Mouse (Mus musculus) heart, embryonic 10.5 days (tissue): ENCODE results near the gene Cyp2d11. TPM values are rescaled to one million over a fixed set of nuclear protein-coding genes. Genes with fewer than 3 reads are reported as not detected.

ENCODE experiments used
- DNase-seq: peaks from one replicate; pipeline ENCODE4 v3.0.0-alpha.2; 2017; ENCODE audit warnings: low spot score
- H3K27ac ChIP-seq: fragments of 300-500 bp; sonication (generic); 2 replicates; pipeline ENCODE4 v1.5.1; 2016; ENCODE audit warnings: mild to moderate bottlenecking
- H3K27me3 ChIP-seq: fragments of 300-500 bp; sonication (generic); 2 replicates; pipeline ENCODE4 v1.6.1; 2016; ENCODE audit warnings: mild to moderate bottlenecking; ENCODE audit not compliant: poor library complexity, insufficient read depth, severe bottlenecking
- H3K36me3 ChIP-seq: fragments of 300-500 bp; sonication (generic); 2 replicates; pipeline ENCODE4 v1.6.1; 2016; ENCODE audit warnings: mild to moderate bottlenecking, moderate library complexity
- H3K4me1 ChIP-seq: fragments of 300-500 bp; sonication (generic); 2 replicates; pipeline ENCODE4 v1.6.1; 2016; ENCODE audit warnings: mild to moderate bottlenecking
- H3K4me3 ChIP-seq: fragments of 300-500 bp; sonication (generic); 2 replicates; pipeline ENCODE4 v1.5.1; 2016; ENCODE audit warnings: mild to moderate bottlenecking, moderate library complexity
- H3K9me3 ChIP-seq: fragments of 300-500 bp; sonication (generic); 2 replicates; pipeline ENCODE4 v1.6.1; 2016; ENCODE audit warnings: mild to moderate bottlenecking, moderate library complexity
- WGBS: fragments of 180-500 bp; shearing (Covaris S2); methylation state at CpG from one replicate; pipeline ENCODE4 v1.1.7; 2016; 5-methylcytosine and 5-hydroxymethylcytosine counted together
- polyA plus RNA-seq: library from polyadenylated mRNA; unstranded; fragments of >200 nt; fragmentation: Nextera tagmentation; extraction: Ambion mirVana; gene quantifications from 2 replicates; pipeline ENCODE4 v1.2.1, GENCODE M21; 2016

Gene Cyp2d11
- polyA plus RNA-seq, 1 experiment from 2014 or later = not detected

GRCm38 (mm10) chr15:82354126-82354945 is 39.5 kb downstream of the Cyp2d11 start, which contains the start of gene Ndufa6:
Ndufa6 (minus strand) TSS chr15:82354322.
- Histone ChIP-seq H3K36me3 (peaks cover 20% of the 10 kb centered on the region), H3K27ac (peak within 1 kb of the TSS; percentile 99), H3K27me3 (no peaks in the 10 kb centered on the region), H3K9me3 (no peaks in the 10 kb centered on the region), H3K4me1 (peaks cover 33% of the 10 kb centered on the region), H3K4me3 (peak within 1 kb of the TSS; percentile 94)
- 2% methylated on average over 57 of the region's 57 CpGs for WGBS
- DNase-seq = peak; percentile 100

- no peaks in the 10 kb centered on the region for H3K27me3 ChIP-seq
- H3K9me3 ChIP-seq = no peaks in the 10 kb centered on the region
- peaks cover 28% of the 10 kb centered on the region for H3K4me1 ChIP-seq
- DNase-seq = no peak
- under 1% methylated on average over 23 of the region's 23 CpGs for WGBS
- peak overlapping the region; percentile 99 for H3K27ac ChIP-seq
- H3K36me3 ChIP-seq = peaks cover 26% of the 10 kb centered on the region
- H3K4me3 ChIP-seq = peak overlapping the region; percentile 94
These were observed 40.1 kb downstream of the Cyp2d11 start for GRCm38 (mm10) chr15:82353745-82354113.

DNA sequence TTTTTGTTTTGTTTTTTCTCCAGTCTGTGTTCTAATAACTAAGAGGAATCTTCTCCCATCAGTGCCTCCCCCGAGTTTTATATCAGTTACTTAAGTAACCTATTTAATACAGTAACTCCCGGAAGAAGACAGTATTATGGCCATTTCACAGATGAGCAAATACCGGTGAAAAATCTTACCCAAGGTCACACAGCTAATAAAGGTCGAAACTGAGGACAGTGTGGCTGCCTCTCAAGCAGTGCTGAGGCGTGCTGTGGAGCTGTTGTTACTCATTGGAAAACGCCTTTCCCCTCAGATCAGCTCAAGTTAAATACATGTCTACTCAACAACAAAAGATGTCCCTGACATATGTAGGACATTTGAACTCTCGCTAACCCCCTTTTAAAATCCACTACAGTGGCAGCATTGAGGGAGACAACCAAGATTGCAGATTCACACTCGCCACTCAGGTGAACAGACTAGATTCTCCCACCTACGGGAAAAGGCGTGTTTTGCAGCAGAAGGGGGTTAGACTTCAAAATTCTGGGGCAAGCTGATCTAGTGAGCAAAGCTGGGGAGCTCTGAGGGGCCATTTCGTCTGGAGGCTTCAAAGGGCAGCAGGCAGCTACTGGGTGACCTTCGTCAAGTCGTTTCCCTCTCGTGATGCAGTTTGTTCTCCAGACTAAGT is 40.6 kb downstream of the Cyp2d11 start:
- Histone ChIP-seq H3K9me3 (no peaks in the 10 kb centered on the region), H3K27me3 (no peaks in the 10 kb centered on the region), H3K4me3 (peak overlapping the region; percentile 94), H3K4me1 (peaks cover 25% of the 10 kb centered on the region), H3K27ac (peak overlapping the region; percentile 99), H3K36me3 (peaks cover 31% of the 10 kb centered on the region)
- DNase-seq = no peak
- WGBS = 29% methylated on average over 14 of the region's 14 CpGs

- H3K4me3 ChIP-seq = no peak overlapping the region
- no peak overlapping the region for H3K27ac ChIP-seq
These were observed 42.3 kb downstream of the Cyp2d11 start for GRCm38 (mm10) chr15:82351480-82351879.

DNA sequence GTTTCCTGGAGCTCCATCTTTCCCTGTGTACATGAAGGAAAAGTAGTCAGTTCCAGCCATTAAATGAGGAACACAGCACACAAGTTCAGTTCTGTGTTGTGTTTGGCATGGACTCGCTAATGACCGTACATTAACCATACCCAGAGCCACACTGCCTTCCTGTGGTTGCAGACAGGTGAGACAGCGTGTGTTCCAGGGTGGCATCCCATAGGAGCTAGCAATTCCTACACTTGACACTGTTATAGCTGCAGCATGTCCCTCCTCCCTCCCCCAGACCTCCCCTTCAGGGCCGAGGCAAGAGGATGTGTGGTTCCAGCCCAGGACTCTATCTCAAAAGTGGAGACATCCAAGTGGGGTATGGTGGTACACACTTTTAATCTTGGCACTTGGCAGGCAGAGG is 43.5 kb downstream of the Cyp2d11 start:
- Histone ChIP-seq H3K36me3 (peaks cover 37% of the 10 kb centered on the region), H3K27ac (no peak overlapping the region), H3K4me3 (no peak overlapping the region), H3K4me1 (peaks cover 40% of the 10 kb centered on the region), H3K9me3 (no peaks in the 10 kb centered on the region), H3K27me3 (no peaks in the 10 kb centered on the region)
- DNase-seq = no peak
- WGBS = 89% methylated on average over 4 of the region's 4 CpGs

More at GRCm38 (mm10) chr15:82351480-82351879, 42.3 kb downstream of the Cyp2d11 start:
- no peak for DNase-seq
- WGBS = 66% methylated on average over 3 of the region's 3 CpGs
- Histone ChIP-seq H3K4me1 (peaks cover 40% of the 10 kb centered on the region), H3K36me3 (peaks cover 37% of the 10 kb centered on the region), H3K27me3 (no peaks in the 10 kb centered on the region), H3K9me3 (no peaks in the 10 kb centered on the region)

DNA sequence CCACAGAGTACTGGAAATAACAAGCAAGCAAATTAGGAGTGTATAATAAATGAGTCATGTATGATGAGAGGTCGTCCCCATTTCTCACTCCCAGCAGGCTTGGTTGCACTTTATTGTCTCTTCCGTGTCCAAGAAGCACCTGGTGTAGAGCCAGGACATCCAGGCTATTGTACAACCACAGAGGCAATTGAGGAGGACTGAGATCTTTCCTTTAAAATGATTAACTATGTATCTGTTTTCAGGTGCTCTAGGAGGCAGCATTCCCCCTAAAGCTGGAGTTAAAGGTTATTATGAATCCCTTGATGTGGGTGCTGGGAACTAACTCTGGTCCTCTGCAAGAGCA is 44.9 kb downstream of the Cyp2d11 start:
- no peaks in the 10 kb centered on the region for H3K27me3 ChIP-seq
- H3K4me3 ChIP-seq = no peak overlapping the region
- no peak for DNase-seq
- WGBS = 92% methylated on average over 2 of the region's 2 CpGs
- no peaks in the 10 kb centered on the region for H3K9me3 ChIP-seq
- H3K36me3 ChIP-seq = peaks cover 37% of the 10 kb centered on the region
- H3K27ac ChIP-seq = no peak overlapping the region
- H3K4me1 ChIP-seq = peaks cover 36% of the 10 kb centered on the region

- no peak for DNase-seq
- Histone ChIP-seq H3K36me3 (peaks cover 40% of the 10 kb centered on the region), H3K4me3 (no peak overlapping the region), H3K27ac (0 out of 2 replicates have a peak overlapping the region, but pooled peaks have one; percentile 10), H3K9me3 (no peaks in the 10 kb centered on the region), H3K27me3 (no peaks in the 10 kb centered on the region), H3K4me1 (peaks cover 37% of the 10 kb centered on the region)
- 85% methylated on average over 8 of the region's 8 CpGs for WGBS
These were observed 45.4 kb downstream of the Cyp2d11 start for GRCm38 (mm10) chr15:82348258-82348998.

DNA sequence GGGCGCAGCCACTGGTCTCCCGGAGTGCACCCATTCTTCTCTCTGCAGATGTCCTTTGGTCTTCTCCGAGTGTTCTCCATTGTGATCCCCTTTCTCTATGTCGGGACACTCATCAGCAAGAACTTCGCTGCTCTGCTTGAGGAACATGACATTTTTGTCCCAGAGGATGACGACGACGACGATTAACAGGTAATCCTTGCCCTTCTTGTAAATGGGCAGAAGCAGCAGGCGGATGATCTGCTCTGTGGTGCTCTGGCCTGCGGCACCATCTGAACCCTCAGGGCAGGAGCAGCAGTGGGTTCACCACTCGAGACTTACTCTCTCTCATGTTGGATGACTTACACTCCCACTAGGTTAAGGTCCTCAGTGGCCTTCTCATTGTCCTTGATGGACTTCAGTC is 46.0 kb downstream of the Cyp2d11 start:
- Histone ChIP-seq H3K4me1 (peaks cover 34% of the 10 kb centered on the region), H3K4me3 (no peak overlapping the region)
- WGBS = 89% methylated on average over 12 of the region's 12 CpGs

DNA sequence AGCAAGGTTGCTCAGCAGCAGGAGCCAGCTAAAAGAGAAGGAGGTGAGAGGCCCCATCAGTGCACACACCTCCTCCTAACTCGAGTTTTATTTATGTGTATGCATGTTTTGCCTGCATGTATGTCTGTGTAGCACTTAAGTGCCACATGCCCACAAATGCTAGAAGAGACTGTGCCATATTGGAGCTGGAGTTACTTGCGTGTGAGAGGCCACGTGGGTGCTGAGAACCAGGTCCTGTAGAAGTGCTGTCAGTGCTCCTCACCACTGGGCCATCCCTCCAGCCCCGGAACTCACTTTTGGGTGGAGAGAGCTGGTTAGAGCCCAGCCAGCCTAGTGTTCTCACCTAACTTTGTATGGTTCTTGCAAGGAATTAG is 46.5 kb downstream of the Cyp2d11 start:
- Histone ChIP-seq H3K36me3 (peaks cover 43% of the 10 kb centered on the region), H3K4me3 (peak overlapping the region; percentile 81), H3K4me1 (peaks cover 30% of the 10 kb centered on the region), H3K27me3 (no peaks in the 10 kb centered on the region), H3K9me3 (no peaks in the 10 kb centered on the region), H3K27ac (0 out of 2 replicates have a peak overlapping the region, but pooled peaks have one; percentile 98)
- WGBS = 81% methylated on average over 4 of the region's 4 CpGs
- no peak for DNase-seq

More for the DNA sequence above, 46.0 kb downstream of the Cyp2d11 start:
- Histone ChIP-seq H3K27me3 (no peaks in the 10 kb centered on the region), H3K27ac (no peak overlapping the region), H3K36me3 (peaks cover 43% of the 10 kb centered on the region), H3K9me3 (no peaks in the 10 kb centered on the region)
- peak; percentile 71 for DNase-seq

DNA sequence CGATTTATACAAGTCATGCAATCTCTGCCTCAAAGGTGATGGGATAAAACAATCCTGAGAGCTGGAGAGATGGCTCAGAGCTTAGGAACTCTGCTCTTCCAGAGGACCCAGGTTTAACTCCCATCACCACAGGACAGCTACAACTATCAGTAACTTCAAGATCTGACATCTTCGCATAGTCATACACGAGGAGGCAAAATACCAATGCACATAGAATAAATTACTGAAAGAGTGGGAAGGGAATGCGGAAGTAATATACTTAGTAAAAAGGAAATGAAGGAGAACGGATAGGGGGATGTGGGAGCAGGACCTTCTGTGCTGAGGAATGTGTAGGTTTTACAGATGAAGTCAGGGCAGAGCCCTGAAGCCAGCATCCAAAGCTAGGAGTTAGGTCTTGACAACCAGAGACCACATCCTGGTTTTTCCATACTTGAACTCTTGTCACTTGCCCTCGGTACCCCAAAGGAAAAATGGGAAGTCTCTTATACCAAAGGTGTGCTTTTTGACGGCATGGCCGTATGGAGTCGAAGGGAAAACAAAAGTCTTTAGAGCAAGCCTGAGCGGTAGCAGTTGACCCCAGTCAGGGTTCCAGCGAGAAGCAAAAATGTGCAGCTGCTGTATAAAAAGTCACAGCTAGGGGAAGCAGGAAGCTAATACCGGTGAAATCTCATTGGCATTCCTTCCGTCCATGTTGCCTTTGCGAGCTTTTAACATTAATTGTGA is 47.1 kb downstream of the Cyp2d11 start:
- H3K9me3 ChIP-seq = no peaks in the 10 kb centered on the region
- H3K27me3 ChIP-seq = no peaks in the 10 kb centered on the region
- WGBS = 63% methylated on average over 14 of the region's 14 CpGs
- peak overlapping the region; percentile 98 for H3K27ac ChIP-seq
- DNase-seq = no peak
- H3K4me1 ChIP-seq = peaks cover 30% of the 10 kb centered on the region
- H3K36me3 ChIP-seq = peaks cover 43% of the 10 kb centered on the region
- peak overlapping the region; percentile 81 for H3K4me3 ChIP-seq

DNA sequence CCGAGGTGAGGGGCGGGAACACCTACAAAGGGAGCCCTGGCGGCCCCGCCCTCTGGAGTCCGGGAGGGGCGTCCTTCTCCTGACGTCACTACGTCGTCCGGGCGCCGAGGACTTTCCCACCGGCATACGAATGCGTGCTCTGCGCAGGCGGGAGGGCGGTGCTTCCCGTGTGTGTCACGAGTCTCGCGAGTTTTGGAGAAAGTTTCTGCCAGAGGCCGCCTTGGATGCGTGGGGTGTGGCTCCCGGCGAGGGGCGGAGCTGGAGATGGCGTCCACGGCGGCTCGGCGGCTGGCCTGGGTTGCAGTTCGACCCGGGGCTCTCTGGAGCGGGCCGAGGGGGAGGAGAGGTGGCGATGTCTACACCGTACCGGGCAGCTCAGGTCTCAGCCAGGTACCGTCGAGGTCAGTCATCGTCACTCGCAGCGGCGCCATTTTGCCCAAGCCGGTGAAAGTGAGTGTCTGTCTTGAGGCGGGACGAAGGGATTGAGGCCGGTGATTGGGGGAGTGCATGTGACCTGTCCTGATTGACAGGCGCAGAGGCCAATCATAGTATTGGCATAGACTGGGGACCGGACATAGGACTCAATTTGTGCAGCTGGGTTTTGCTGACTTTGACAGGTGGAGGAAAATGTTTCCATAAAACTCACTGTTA is 47.9 kb downstream of the Cyp2d11 start:
- peaks cover 34% of the 10 kb centered on the region for H3K4me1 ChIP-seq
- H3K27ac ChIP-seq = peak overlapping the region; percentile 98
- peak overlapping the region; percentile 81 for H3K4me3 ChIP-seq
- no peaks in the 10 kb centered on the region for H3K27me3 ChIP-seq
- WGBS = under 1% methylated on average over 51 of the region's 51 CpGs
- H3K9me3 ChIP-seq = no peaks in the 10 kb centered on the region
- peak; percentile 99 for DNase-seq
- H3K36me3 ChIP-seq = peaks cover 39% of the 10 kb centered on the region

GRCm38 (mm10) chr15:82344971-82345370 is 48.9 kb downstream of the Cyp2d11 start:
- peak; percentile 70 for DNase-seq
- peak overlapping the region; percentile 9; the same call in 1 of the 2 replicates for H3K27ac ChIP-seq
- peaks cover 6% of the 10 kb centered on the region for H3K27me3 ChIP-seq
- no peaks in the 10 kb centered on the region for H3K9me3 ChIP-seq
- H3K4me3 ChIP-seq = no peak overlapping the region
- 79% methylated on average over 6 of the region's 6 CpGs for WGBS
- H3K36me3 ChIP-seq = peaks cover 30% of the 10 kb centered on the region
- peaks cover 41% of the 10 kb centered on the region for H3K4me1 ChIP-seq
